Mouse (Mus musculus): ENCODE results near the gene Snapc5. TPM values are rescaled to one million over a fixed set of nuclear protein-coding genes. Genes with fewer than 3 reads are reported as not detected.

Snapc5 gene
- polyA plus RNA-seq, 1 experiment from 2014 or later = 31.1 TPM

DNA sequence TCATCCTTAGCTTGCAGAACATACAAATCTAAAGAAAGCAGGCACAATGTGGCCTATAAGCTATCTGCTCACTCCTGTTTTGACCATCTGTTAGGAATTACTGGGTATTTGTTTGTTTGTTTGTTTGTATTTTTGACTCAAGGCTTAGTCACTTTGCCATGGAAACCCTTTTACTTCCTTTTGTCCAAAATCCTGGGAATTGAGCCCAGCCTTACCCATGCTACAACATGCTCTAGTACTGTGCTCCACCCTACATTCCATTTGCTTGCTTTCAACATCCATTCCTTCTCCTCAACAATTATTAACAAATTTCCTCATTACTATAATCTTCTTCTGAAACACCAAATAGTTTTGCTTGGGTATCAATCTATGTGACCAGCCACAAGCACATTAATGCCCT, 23.8 kb downstream of the Snapc5 start:
- ATAC-seq (ENCODE audit: insufficient number of reproducible peaks, low FRiP score, low TSS enrichment, low read depth) = no peak
- Histone ChIP-seq H3K4me3 (no peak overlapping the region), H3K27me3 (no peaks in the 10 kb centered on the region), H3K9me3 (no peaks in the 10 kb centered on the region), H3K27ac (no peak overlapping the region), H3K4me2 (no peak overlapping the region), H3K4me1 (no peaks in the 10 kb centered on the region), H3K36me3 (peaks cover 29% of the 10 kb centered on the region), H3K9ac (no peak overlapping the region)

DNA sequence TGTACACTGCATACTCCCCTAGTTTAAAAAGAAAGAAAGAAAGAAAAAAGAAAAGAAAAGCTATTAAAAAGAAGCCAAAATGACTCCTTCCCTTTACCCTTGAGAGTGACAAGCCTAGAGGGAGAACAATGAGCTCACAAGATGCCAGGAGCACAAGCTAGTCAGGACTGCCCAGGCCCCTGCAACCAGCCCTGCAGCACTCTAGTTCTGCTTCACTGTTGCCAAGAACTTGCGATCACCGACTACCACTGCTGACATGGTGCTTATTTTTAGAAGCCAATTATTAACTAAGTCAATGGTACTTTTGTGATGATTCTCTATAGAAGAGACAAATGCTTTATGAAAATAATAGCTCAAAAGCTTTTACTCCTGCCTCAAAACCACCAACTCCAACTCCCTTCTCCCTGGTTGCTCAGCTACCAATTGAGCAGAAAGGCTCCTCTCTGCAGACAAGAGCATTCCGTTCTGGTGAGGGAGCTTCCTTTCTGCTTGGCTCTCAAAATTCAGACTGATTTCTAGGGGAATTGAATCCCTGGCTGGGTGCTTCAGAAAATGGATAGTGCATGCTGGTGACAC, 28.5 kb downstream of the Snapc5 start:
- H3K4me1 ChIP-seq = 0 out of 2 replicates have a peak, but pooled peaks cover 2% of the 10 kb centered on the region
- H3K4me3 ChIP-seq = no peak overlapping the region
- no peaks in the 10 kb centered on the region for H3K9me3 ChIP-seq
- ATAC-seq (ENCODE audit: insufficient number of reproducible peaks, low FRiP score, low TSS enrichment, low read depth) = no peak
- no peak overlapping the region for H3K27ac ChIP-seq
- H3K9ac ChIP-seq = no peak overlapping the region
- WGBS = 83% methylated on average over 3 of the region's 3 CpGs
- H3K36me3 ChIP-seq = peaks cover 53% of the 10 kb centered on the region
- no peak overlapping the region for H3K4me2 ChIP-seq
- no peaks in the 10 kb centered on the region for H3K27me3 ChIP-seq

DNA sequence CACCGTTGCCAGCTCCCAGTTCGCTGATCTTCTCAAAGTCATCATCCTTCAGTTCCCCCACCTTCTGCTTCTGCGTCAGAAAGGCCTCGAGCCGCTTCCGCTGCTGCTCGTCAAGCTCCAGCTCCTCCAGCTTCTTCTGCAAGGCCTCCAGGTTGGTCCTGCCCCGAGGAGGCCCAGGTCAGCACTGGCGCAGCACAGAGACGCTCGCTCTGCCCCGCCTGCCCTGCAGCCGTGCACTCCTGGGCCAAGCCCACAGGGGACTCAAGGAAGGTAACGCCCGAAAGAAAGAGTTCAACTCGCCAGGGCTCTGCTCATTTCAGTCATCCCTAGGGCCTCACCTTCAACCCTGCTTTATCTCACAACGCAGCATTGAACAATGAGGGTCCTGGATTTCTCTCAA, 35.4 kb downstream of the Snapc5 start:
- no peak for ATAC-seq (ENCODE audit: insufficient number of reproducible peaks, low FRiP score, low TSS enrichment, low read depth)
- Histone ChIP-seq H3K9ac (no peak overlapping the region), H3K4me1 (0 out of 2 replicates have a peak, but pooled peaks cover 2% of the 10 kb centered on the region), H3K4me3 (no peak overlapping the region), H3K36me3 (peaks cover 25% of the 10 kb centered on the region; the same call in 1 of the 2 replicates), H3K4me2 (no peak overlapping the region), H3K27me3 (no peaks in the 10 kb centered on the region), H3K9me3 (no peaks in the 10 kb centered on the region), H3K27ac (no peak overlapping the region)
- 89% methylated on average over 17 of the region's 17 CpGs for WGBS

DNA sequence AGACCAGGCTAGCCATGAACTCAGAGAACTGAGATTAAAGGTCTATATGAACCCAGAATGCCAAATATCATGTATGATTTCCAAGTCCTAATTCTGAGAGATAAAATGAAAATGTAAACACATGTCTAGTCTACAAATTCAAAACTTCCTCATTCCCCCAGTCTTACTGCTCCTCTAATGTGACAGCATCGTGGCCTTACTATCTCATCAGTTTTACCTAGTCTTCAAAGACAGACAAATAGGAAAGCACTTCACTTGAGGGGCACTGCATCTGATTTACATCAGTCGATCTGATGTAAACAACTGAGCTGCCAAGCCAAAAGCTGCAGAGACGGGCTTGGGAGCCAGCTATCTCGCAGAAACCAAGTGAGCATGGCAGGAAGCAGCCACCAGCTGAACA, 37.0 kb downstream of the Snapc5 start:
- ATAC-seq (ENCODE audit: insufficient number of reproducible peaks, low FRiP score, low TSS enrichment, low read depth) = no peak
- no peaks in the 10 kb centered on the region for H3K9me3 ChIP-seq
- peaks cover 16% of the 10 kb centered on the region; the same call in 1 of the 2 replicates for H3K36me3 ChIP-seq
- H3K4me2 ChIP-seq = no peak overlapping the region
- H3K9ac ChIP-seq = no peak overlapping the region
- no peak overlapping the region for H3K27ac ChIP-seq
- WGBS = 62% methylated on average over 4 of the region's 4 CpGs
- H3K4me3 ChIP-seq = no peak overlapping the region
- no peaks in the 10 kb centered on the region for H3K27me3 ChIP-seq
- H3K4me1 ChIP-seq = 0 out of 2 replicates have a peak, but pooled peaks cover 5% of the 10 kb centered on the region

DNA sequence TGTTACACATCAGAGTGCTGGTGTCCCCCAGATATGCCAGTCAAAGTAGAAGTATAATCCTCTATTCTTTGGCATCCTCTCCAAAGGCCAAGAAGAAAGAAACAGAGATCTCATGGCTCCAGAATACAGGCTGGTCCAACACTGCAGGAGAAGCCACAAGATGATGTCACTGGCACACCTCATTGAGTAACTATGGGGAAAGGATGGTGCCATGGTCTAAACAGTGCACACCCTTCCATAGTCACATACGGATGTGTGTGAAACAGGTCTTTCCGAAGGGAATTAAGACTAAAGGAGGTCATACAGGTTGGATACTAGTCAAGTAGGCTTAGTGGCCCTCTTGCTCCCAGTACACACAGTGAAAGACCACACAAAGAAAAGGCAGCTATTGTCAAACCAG, 37.6 kb downstream of the Snapc5 start:
- H3K9me3 ChIP-seq = no peaks in the 10 kb centered on the region
- H3K36me3 ChIP-seq = peaks cover 13% of the 10 kb centered on the region; the same call in 1 of the 2 replicates
- H3K27ac ChIP-seq = no peak overlapping the region
- no peak for ATAC-seq (ENCODE audit: insufficient number of reproducible peaks, low FRiP score, low TSS enrichment, low read depth)
- no peak overlapping the region for H3K4me2 ChIP-seq
- no peaks in the 10 kb centered on the region for H3K27me3 ChIP-seq
- 0 out of 2 replicates have a peak, but pooled peaks cover 5% of the 10 kb centered on the region for H3K4me1 ChIP-seq
- H3K4me3 ChIP-seq = no peak overlapping the region
- WGBS = 98% methylated on average over 2 of the region's 2 CpGs
- no peak overlapping the region for H3K9ac ChIP-seq

DNA sequence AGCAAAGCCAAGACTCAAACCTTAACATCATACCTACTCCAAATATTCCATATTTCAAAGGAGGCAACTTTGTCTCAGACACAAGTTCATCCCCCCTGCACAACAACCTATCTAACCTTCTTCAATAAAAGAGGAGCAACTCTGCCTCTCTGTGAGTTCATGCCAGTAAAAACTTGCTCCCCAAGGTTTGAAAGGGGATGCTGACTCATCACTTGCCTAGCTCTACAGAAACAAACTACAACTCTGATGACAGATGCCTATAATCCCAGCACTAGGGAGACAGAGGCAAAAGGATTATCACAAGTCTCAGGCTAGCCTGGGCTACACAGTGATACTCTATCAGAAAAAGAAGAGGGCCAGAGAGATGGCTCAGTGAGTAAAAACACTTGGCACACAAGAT, 38.8 kb downstream of the Snapc5 start:
- 0 out of 2 replicates have a peak, but pooled peaks cover 3% of the 10 kb centered on the region for H3K4me1 ChIP-seq
- H3K4me3 ChIP-seq = no peak overlapping the region
- no peaks in the 10 kb centered on the region for H3K9me3 ChIP-seq
- H3K27me3 ChIP-seq = no peaks in the 10 kb centered on the region
- ATAC-seq (ENCODE audit: insufficient number of reproducible peaks, low FRiP score, low TSS enrichment, low read depth) = no peak
- H3K4me2 ChIP-seq = no peak overlapping the region
- H3K27ac ChIP-seq = no peak overlapping the region
- no peak overlapping the region for H3K9ac ChIP-seq
- H3K36me3 ChIP-seq = 0 out of 2 replicates have a peak, but pooled peaks cover 6% of the 10 kb centered on the region

DNA sequence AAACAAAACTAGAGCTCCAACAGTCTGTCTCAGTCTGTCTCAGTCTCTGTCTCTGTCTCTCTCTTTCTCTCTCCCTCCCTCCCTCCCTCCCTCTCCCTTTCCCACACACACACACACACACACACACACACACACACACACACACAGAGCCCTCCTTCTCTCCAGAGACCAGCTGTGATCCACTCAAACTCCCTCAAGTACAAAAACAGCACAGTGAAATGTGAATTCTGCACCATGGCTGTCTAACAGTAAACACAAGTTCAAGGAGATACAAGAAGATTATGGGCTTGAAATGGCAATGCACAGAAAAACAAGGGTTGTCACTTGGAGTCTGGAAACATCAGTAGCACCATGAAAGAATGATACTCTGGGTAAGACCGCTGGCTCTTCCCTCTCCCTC, 40.2 kb downstream of the Snapc5 start:
- Histone ChIP-seq H3K4me2 (no peak overlapping the region), H3K27me3 (no peaks in the 10 kb centered on the region), H3K4me3 (no peak overlapping the region), H3K4me1 (0 out of 2 replicates have a peak, but pooled peaks cover 3% of the 10 kb centered on the region), H3K27ac (no peak overlapping the region), H3K9me3 (no peaks in the 10 kb centered on the region), H3K9ac (no peak overlapping the region), H3K36me3 (no peaks in the 10 kb centered on the region)
- WGBS = 65% methylated on average over 1 of the region's 1 CpGs
- ATAC-seq (ENCODE audit: insufficient number of reproducible peaks, low FRiP score, low TSS enrichment, low read depth) = no peak

DNA sequence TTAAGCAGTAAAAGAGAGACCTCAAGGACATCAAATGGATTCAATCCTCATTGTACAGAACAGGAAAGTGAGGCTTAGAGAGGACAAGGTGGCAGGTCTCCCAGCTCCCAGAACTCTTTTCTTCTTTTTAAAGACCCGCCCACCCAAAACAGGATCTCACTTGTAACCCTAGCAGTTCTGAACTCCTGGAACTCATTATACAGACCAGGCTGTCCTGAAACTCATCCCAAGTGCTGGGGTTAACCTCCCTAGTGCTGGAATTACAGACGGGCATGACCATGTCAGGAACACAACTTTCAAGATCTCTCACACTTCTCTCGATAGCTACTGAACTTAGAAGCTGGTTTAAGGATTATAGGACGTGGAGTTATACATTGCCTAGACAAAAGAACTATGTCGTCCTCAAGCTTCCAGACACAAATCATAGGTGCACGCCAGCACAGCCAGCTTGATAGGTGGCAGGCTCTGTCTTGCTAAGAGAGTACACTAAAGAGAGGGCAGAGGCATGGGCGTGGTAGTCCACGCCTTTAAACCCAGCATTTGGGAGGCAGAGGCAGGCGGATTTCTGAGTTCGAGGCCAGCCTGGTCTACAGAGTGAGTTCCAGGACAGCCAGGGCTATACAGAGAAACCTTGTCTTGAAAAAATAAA, 40.8 kb downstream of the Snapc5 start:
- Histone ChIP-seq H3K9me3 (no peaks in the 10 kb centered on the region), H3K36me3 (no peaks in the 10 kb centered on the region), H3K4me3 (no peak overlapping the region), H3K4me2 (no peak overlapping the region), H3K27ac (no peak overlapping the region), H3K27me3 (no peaks in the 10 kb centered on the region), H3K4me1 (0 out of 2 replicates have a peak, but pooled peaks cover 3% of the 10 kb centered on the region), H3K9ac (no peak overlapping the region)
- WGBS = 64% methylated on average over 10 of the region's 10 CpGs
- ATAC-seq (ENCODE audit: insufficient number of reproducible peaks, low FRiP score, low TSS enrichment, low read depth) = no peak

DNA sequence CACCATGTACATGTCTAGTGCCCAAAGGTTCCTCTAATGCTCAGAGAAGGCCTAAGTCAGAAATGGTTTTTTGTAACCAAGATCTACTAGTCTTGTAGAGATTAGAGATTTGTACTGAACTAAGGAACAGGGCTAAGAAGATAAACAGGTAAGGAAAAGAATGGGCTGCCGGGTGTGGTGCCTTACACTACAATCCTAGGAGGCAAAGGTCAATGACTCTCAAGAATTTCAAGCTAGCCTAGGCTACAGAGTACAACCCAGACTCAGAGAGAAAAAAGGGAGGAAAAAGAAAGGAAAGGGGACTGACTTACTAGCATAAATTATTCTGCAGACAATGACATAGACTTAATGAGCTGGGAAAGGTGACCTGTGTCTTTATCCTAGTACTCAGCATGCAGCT, 41.5 kb downstream of the Snapc5 start:
- Histone ChIP-seq H3K36me3 (no peaks in the 10 kb centered on the region), H3K4me1 (0 out of 2 replicates have a peak, but pooled peaks cover 3% of the 10 kb centered on the region), H3K27ac (no peak overlapping the region), H3K9me3 (no peaks in the 10 kb centered on the region), H3K4me2 (no peak overlapping the region), H3K9ac (no peak overlapping the region), H3K4me3 (no peak overlapping the region), H3K27me3 (no peaks in the 10 kb centered on the region)
- ATAC-seq (ENCODE audit: insufficient number of reproducible peaks, low FRiP score, low TSS enrichment, low read depth) = no peak
- WGBS = 87% methylated on average over 1 of the region's 1 CpGs

DNA sequence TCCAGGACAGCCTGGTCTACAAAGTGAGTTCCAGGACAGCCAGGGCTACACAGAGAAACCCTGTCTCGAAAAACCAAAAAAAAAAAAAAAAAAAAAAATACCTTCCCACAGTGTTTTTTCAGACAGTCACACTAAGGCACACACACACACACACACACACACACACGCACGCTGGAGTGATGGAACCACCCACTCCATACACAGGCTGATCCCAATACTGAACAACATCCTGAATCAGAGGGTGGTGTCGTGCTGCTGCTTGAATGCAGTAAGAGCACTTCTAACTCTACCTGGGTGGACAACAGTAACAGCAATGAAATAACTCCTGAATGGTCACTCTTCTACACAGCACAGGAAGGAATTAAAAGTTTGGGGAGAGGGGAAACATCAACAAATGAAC, 42.4 kb downstream of the Snapc5 start:
- Histone ChIP-seq H3K36me3 (no peaks in the 10 kb centered on the region), H3K9ac (no peak overlapping the region), H3K27ac (no peak overlapping the region), H3K4me2 (no peak overlapping the region), H3K4me1 (0 out of 2 replicates have a peak, but pooled peaks cover 3% of the 10 kb centered on the region), H3K4me3 (no peak overlapping the region), H3K27me3 (no peaks in the 10 kb centered on the region), H3K9me3 (no peaks in the 10 kb centered on the region)
- no peak for ATAC-seq (ENCODE audit: insufficient number of reproducible peaks, low FRiP score, low TSS enrichment, low read depth)
- 81% methylated on average over 4 of the region's 4 CpGs for WGBS

DNA sequence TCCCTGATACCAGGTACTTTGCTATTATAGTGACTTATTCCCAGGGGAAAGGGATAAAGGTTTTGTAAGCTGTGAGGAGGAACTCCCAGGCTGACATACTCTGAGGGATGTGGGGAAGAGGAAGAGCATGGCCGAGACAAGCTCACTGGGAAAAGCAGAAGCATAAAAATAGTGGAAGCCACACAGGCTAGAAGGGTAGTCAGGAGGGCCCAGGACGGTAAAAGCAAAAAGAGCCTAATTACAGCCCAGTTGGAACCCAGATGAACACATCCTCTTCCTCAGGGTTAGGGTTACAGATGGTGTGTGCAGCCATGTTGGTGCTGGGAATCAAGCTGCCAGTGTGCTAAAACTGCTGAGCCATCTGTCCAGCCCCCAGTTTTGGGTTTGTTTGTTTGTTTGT, 43.0 kb downstream of the Snapc5 start:
- no peak for ATAC-seq (ENCODE audit: insufficient number of reproducible peaks, low FRiP score, low TSS enrichment, low read depth)
- Histone ChIP-seq H3K27me3 (no peaks in the 10 kb centered on the region), H3K4me3 (no peak overlapping the region), H3K9me3 (no peaks in the 10 kb centered on the region), H3K36me3 (no peaks in the 10 kb centered on the region), H3K27ac (no peak overlapping the region), H3K9ac (no peak overlapping the region), H3K4me1 (0 out of 2 replicates have a peak, but pooled peaks cover 3% of the 10 kb centered on the region), H3K4me2 (no peak overlapping the region)
- WGBS = 54% methylated on average over 2 of the region's 2 CpGs

DNA sequence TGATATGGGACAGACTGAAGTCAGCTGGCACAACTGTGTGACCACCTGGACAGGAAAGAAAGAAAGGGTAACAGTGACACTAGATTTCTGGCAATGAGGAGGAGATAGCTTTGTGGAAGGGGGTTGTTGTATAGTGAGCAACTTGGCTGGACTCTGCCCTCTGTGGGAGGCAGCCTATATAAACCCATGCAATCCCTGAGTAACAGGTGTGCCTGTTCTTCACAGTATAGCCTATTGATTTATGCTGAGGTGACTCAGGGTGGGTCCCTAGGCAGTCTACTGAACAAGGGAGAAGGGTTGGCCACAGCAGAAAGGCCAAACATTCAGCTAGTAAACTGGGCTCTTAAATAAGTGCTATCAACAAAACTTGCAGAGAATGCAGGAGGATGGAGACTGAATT, 46.7 kb downstream of the Snapc5 start:
- no peaks in the 10 kb centered on the region for H3K27me3 ChIP-seq
- H3K36me3 ChIP-seq = no peaks in the 10 kb centered on the region
- H3K4me1 ChIP-seq = peaks cover 12% of the 10 kb centered on the region; the same call in 1 of the 2 replicates
- H3K4me2 ChIP-seq = no peak overlapping the region
- no peak overlapping the region for H3K9ac ChIP-seq
- no peak overlapping the region for H3K27ac ChIP-seq
- H3K4me3 ChIP-seq = no peak overlapping the region
- H3K9me3 ChIP-seq = no peaks in the 10 kb centered on the region
- no peak for ATAC-seq (ENCODE audit: insufficient number of reproducible peaks, low FRiP score, low TSS enrichment, low read depth)
